Mouse (Mus musculus) CD4-positive, CD25-positive, alpha-beta regulatory T cell, adult 2 months (primary cell): ENCODE measurements around the gene Ciao2b.
A peak's percentile ranks its signal among the peaks of the same experiment; 100 is the strongest.

ENCODE experiments used
- DNase-seq: peaks from one replicate; pipeline ENCODE4 v3.0.0-alpha.2; 2012; ENCODE audit warnings: low read depth, low spot score

Ciao2b gene

GRCm38 (mm10) chr8:104620765-104621164 is 21.0 kb downstream of the Ciao2b start:
- DNase-seq, result no peak

- DNase-seq, result no peak
Measured at GRCm38 (mm10) chr8:104613119-104613518, 28.6 kb downstream of the Ciao2b start.

GRCm38 (mm10) chr8:104611613-104612012 is 30.2 kb downstream of the Ciao2b start:
- DNase-seq, result no peak

- DNase-seq, result no peak
Measured at GRCm38 (mm10) chr8:104610185-104610766, 31.5 kb downstream of the Ciao2b start.

- no peak for DNase-seq
Measured at GRCm38 (mm10) chr8:104609222-104609621, 32.5 kb downstream of the Ciao2b start.

GRCm38 (mm10) chr8:104607944-104608343 is 33.8 kb downstream of the Ciao2b start:
- no peak for DNase-seq

- DNase-seq, result no peak
Measured at GRCm38 (mm10) chr8:104606329-104606728, 35.4 kb downstream of the Ciao2b start.

- DNase-seq, result no peak
Measured at GRCm38 (mm10) chr8:104603245-104603593, 38.5 kb downstream of the Ciao2b start.

- peak; percentile 89 for DNase-seq
Measured at GRCm38 (mm10) chr8:104602468-104603244, 39.1 kb downstream of the Ciao2b start.

- DNase-seq, result no peak
Measured at GRCm38 (mm10) chr8:104601941-104602371, 39.8 kb downstream of the Ciao2b start.

- no peak for DNase-seq
Measured at GRCm38 (mm10) chr8:104601386-104601785, 40.4 kb downstream of the Ciao2b start.

- no peak for DNase-seq
Measured at GRCm38 (mm10) chr8:104598496-104598895, 43.3 kb downstream of the Ciao2b start.

GRCm38 (mm10) chr8:104597656-104598055 is 44.1 kb downstream of the Ciao2b start:
- DNase-seq, result no peak

GRCm38 (mm10) chr8:104595773-104596536 is 45.8 kb downstream of the Ciao2b start:
- DNase-seq, result no peak

GRCm38 (mm10) chr8:104594611-104595362 is 47.0 kb downstream of the Ciao2b start:
- no peak for DNase-seq

GRCm38 (mm10) chr8:104593536-104594325 is 48.0 kb downstream of the Ciao2b start:
- no peak for DNase-seq

- no peak for DNase-seq
Measured at GRCm38 (mm10) chr8:104592566-104592965, 49.2 kb downstream of the Ciao2b start.

GRCm38 (mm10) chr8:104591856-104592255 is 49.9 kb downstream of the Ciao2b start:
- DNase-seq, result no peak

- peak; percentile 94 for DNase-seq
Measured at GRCm38 (mm10) chr8:104591133-104591834, 50.5 kb downstream of the Ciao2b start, which contains the start of gene Pdp2. Gene Pdp2 (plus strand): TSS chr8:104591451.

- no peak for DNase-seq
Measured at GRCm38 (mm10) chr8:104590284-104590683, 51.5 kb downstream of the Ciao2b start.
